Mouse (Mus musculus): ENCODE data around the gene Zfp553. TPM values are rescaled to one million over a fixed set of nuclear protein-coding genes. Genes with fewer than 3 reads are reported as not detected.

The Zfp553 gene
- polyA plus RNA-seq, 1 experiment: 57.0 TPM

GRCm38 (mm10) chr7:127208553-127209438 lies 24.1 kb upstream of the Zfp553 start, which contains the start of gene Mylpf:
Mylpf (plus strand) TSS chr7:127208890.
- Histone ChIP-seq H3K36me3 (ENCODE audit: control insufficient read depth, insufficient read depth, low read length, poor library complexity, severe bottlenecking) (peaks cover 7% of the 10 kb centered on the region), H3K9me3 (replicated peaks; ENCODE audit: control insufficient read depth, insufficient read depth, low read length, poor library complexity, severe bottlenecking) (no peaks in the 10 kb centered on the region), H3K27me3 (ENCODE audit: control insufficient read depth, insufficient read depth, low read length, poor library complexity, severe bottlenecking) (no peaks in the 10 kb centered on the region), H3K27ac (ENCODE audit: insufficient read depth, low read length) (peak within 1 kb of the TSS; percentile 75), H3K4me3 (ENCODE audit: low read depth, low read length) (peak within 1 kb of the TSS; percentile 93), H3K9ac (ENCODE audit: low read depth, poor library complexity, severe bottlenecking) (peak within 1 kb of the TSS; percentile 95), H3K4me1 (ENCODE audit: control insufficient read depth, insufficient read depth, low read length) (peaks cover 1% of the 10 kb centered on the region)
- TF ChIP-seq CTCF (IDR thresholded peaks at IDR 0.05; ENCODE audit: low read depth, low read length) (peak; percentile 44), EP300 (IDR thresholded peaks at IDR 0.05; ENCODE audit: insufficient read depth, low read depth, low read length) (no peak), POLR2A (IDR thresholded peaks at IDR 0.05; ENCODE audit: insufficient read depth, low read length) (peak; percentile 29)

GRCm38 (mm10) chr7:127209851-127210250 lies 23.0 kb upstream of the Zfp553 start:
- no peak overlapping the region for H3K4me3 ChIP-seq (ENCODE audit: low read depth, low read length)
- TF ChIP-seq EP300 (IDR thresholded peaks at IDR 0.05; ENCODE audit: insufficient read depth, low read depth, low read length) (no peak), CTCF (IDR thresholded peaks at IDR 0.05; ENCODE audit: low read depth, low read length) (no peak)
- peaks cover 4% of the 10 kb centered on the region; the same call in 1 of the 2 replicates for H3K36me3 ChIP-seq (ENCODE audit: control insufficient read depth, insufficient read depth, low read length, poor library complexity, severe bottlenecking)
- no peaks in the 10 kb centered on the region for H3K27me3 ChIP-seq (ENCODE audit: control insufficient read depth, insufficient read depth, low read length, poor library complexity, severe bottlenecking)
- peaks cover 1% of the 10 kb centered on the region for H3K4me1 ChIP-seq (ENCODE audit: control insufficient read depth, insufficient read depth, low read length)
- peak overlapping the region; percentile 71 for H3K27ac ChIP-seq (ENCODE audit: insufficient read depth, low read length)
- H3K9me3 ChIP-seq (replicated peaks; ENCODE audit: control insufficient read depth, insufficient read depth, low read length, poor library complexity, severe bottlenecking): no peaks in the 10 kb centered on the region
- H3K9ac ChIP-seq (ENCODE audit: low read depth, poor library complexity, severe bottlenecking): peak overlapping the region; percentile 59

- TF ChIP-seq CTCF (IDR thresholded peaks at IDR 0.05; ENCODE audit: low read depth, low read length) (no peak), EP300 (IDR thresholded peaks at IDR 0.05; ENCODE audit: insufficient read depth, low read depth, low read length) (no peak), POLR2A (IDR thresholded peaks at IDR 0.05; ENCODE audit: insufficient read depth, low read length) (no peak)
- H3K36me3 ChIP-seq (ENCODE audit: control insufficient read depth, insufficient read depth, low read length, poor library complexity, severe bottlenecking): peaks cover 4% of the 10 kb centered on the region; the same call in 1 of the 2 replicates
- H3K4me3 ChIP-seq (ENCODE audit: low read depth, low read length): no peak overlapping the region
- H3K4me1 ChIP-seq (ENCODE audit: control insufficient read depth, insufficient read depth, low read length): peaks cover 1% of the 10 kb centered on the region
- no peaks in the 10 kb centered on the region for H3K9me3 ChIP-seq (replicated peaks; ENCODE audit: control insufficient read depth, insufficient read depth, low read length, poor library complexity, severe bottlenecking)
- peak overlapping the region; percentile 59; the same call in 1 of the 2 replicates for H3K9ac ChIP-seq (ENCODE audit: low read depth, poor library complexity, severe bottlenecking)
- H3K27me3 ChIP-seq (ENCODE audit: control insufficient read depth, insufficient read depth, low read length, poor library complexity, severe bottlenecking): no peaks in the 10 kb centered on the region
- peak overlapping the region; percentile 71 for H3K27ac ChIP-seq (ENCODE audit: insufficient read depth, low read length)
Measured at GRCm38 (mm10) chr7:127210266-127210665, 22.6 kb upstream of the Zfp553 start.

GRCm38 (mm10) chr7:127211014-127211745 lies 21.7 kb upstream of the Zfp553 start:
- H3K27ac ChIP-seq (ENCODE audit: insufficient read depth, low read length): peak overlapping the region; percentile 98
- peak overlapping the region; percentile 34 for H3K9ac ChIP-seq (ENCODE audit: low read depth, poor library complexity, severe bottlenecking)
- H3K36me3 ChIP-seq (ENCODE audit: control insufficient read depth, insufficient read depth, low read length, poor library complexity, severe bottlenecking): peaks cover 4% of the 10 kb centered on the region; the same call in 1 of the 2 replicates
- peaks cover 1% of the 10 kb centered on the region for H3K4me1 ChIP-seq (ENCODE audit: control insufficient read depth, insufficient read depth, low read length)
- H3K9me3 ChIP-seq (replicated peaks; ENCODE audit: control insufficient read depth, insufficient read depth, low read length, poor library complexity, severe bottlenecking): no peaks in the 10 kb centered on the region
- no peaks in the 10 kb centered on the region for H3K27me3 ChIP-seq (ENCODE audit: control insufficient read depth, insufficient read depth, low read length, poor library complexity, severe bottlenecking)
- H3K4me3 ChIP-seq (ENCODE audit: low read depth, low read length): no peak overlapping the region
- TF ChIP-seq EP300 (IDR thresholded peaks at IDR 0.05; ENCODE audit: insufficient read depth, low read depth, low read length): no peak
- TF ChIP-seq CTCF (IDR thresholded peaks at IDR 0.05; ENCODE audit: low read depth, low read length): no peak
- TF ChIP-seq POLR2A (IDR thresholded peaks at IDR 0.05; ENCODE audit: insufficient read depth, low read length): no peak

GRCm38 (mm10) chr7:127212432-127213250 lies 20.2 kb upstream of the Zfp553 start:
- Histone ChIP-seq H3K4me1 (ENCODE audit: control insufficient read depth, insufficient read depth, low read length) (peaks cover 1% of the 10 kb centered on the region), H3K27me3 (ENCODE audit: control insufficient read depth, insufficient read depth, low read length, poor library complexity, severe bottlenecking) (no peaks in the 10 kb centered on the region), H3K4me3 (ENCODE audit: low read depth, low read length) (peak overlapping the region; percentile 61), H3K27ac (ENCODE audit: insufficient read depth, low read length) (peak overlapping the region; percentile 98), H3K9ac (ENCODE audit: low read depth, poor library complexity, severe bottlenecking) (peak overlapping the region; percentile 61), H3K36me3 (ENCODE audit: control insufficient read depth, insufficient read depth, low read length, poor library complexity, severe bottlenecking) (peaks cover 4% of the 10 kb centered on the region; the same call in 1 of the 2 replicates), H3K9me3 (replicated peaks; ENCODE audit: control insufficient read depth, insufficient read depth, low read length, poor library complexity, severe bottlenecking) (no peaks in the 10 kb centered on the region)
- TF ChIP-seq POLR2A (IDR thresholded peaks at IDR 0.05; ENCODE audit: insufficient read depth, low read length): no peak
- peak; percentile 97 for TF ChIP-seq EP300 (IDR thresholded peaks at IDR 0.05; ENCODE audit: insufficient read depth, low read depth, low read length)

Measured in ES-Bruce4 (cell line).